Mouse (Mus musculus): Measurements from ENCODE around the gene Adamts7. TPM values are rescaled to one million over a fixed set of nuclear protein-coding genes. Genes with fewer than 3 reads are reported as not detected.

Gene Adamts7
- total and polyA plus RNA-seq, 3 experiments = 2.5 to 10.9 (median 6.1) TPM

Other genes starting within 250 kb of the Adamts7 start
- 100 to 1,000 TPM; 104 to 199 TPM for gene Ctsh, start 108.9 kb upstream of the Adamts7 start, total RNA-seq (2021)
- gene Ctsh, start 108.9 kb upstream of the Adamts7 start, polyA plus RNA-seq (2012; rRNA removed) = 30.9 and 34.3 TPM in 2 replicates
- gene Morf4l1, start 48.3 kb upstream of the Adamts7 start, total RNA-seq (2021) = 100 to 1,000 TPM; 241 to 321 TPM
- gene Morf4l1, start 48.3 kb upstream of the Adamts7 start, polyA plus RNA-seq (2012; rRNA removed) = 25.4 and 26.1 TPM in 2 replicates
- 10 to 100 TPM; 23.0 to 40.4 TPM for gene Tbc1d2b, start 107.7 kb downstream of the Adamts7 start, total RNA-seq (2021)
- 20.8 and 22.7 TPM in 2 replicates for gene Tbc1d2b, start 107.7 kb downstream of the Adamts7 start, polyA plus RNA-seq (2012; rRNA removed)